Mouse (Mus musculus): ENCODE results near the gene Tff3.

DNA sequence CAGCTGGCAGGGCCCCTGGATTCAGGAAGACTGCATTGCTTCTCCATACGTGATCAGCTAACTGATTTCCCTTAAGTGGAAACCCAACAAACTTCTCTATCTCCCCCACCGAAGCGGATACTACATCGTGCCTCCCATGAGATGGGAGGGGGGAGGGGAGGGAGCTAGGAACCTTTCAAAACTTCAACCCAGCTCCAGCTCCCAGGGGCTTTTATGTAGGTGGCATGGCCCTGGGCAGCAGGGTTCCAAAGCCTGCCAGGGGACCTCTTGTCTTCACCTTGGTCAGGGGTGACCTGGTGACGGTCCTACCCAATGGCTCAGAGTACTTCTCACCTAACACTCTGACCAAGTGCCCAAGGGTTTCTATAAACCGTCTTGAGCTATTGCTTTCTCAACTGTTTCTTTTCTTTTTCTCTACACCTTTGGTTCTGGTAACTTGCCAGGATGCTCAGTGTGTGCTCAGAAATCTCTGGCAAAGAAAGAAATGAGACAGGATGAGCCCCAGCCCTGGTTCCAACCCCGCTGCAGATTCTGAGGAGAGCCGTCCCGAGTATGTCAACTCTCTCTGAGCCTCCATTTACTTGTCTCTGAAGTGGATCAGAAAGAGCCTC is 633 bp downstream of the Tff3 start:
- TF ChIP-seq CTCF (IDR thresholded peaks at IDR 0.05; ENCODE audit: borderline replicate concordance, insufficient read depth, low read depth, low read length) = no peak
- TF ChIP-seq POLR2A (IDR thresholded peaks at IDR 0.05; ENCODE audit: borderline replicate concordance, insufficient read depth, low read length) = no peak

Measured in cerebellum, adult 2 months (tissue).